Mouse (Mus musculus) olfactory bulb, adult 2 months (tissue): ENCODE results near the gene St6galnac4.

ENCODE experiments used
- CTCF ChIP-seq: fragments of 200-500 bp; IDR thresholded peaks from 2 replicates; pipeline ENCODE4 v1.5.1; 2012; ENCODE audit warnings: low read depth, mild to moderate bottlenecking, low read length, moderate library complexity; ENCODE audit not compliant: insufficient read depth
- POLR2A ChIP-seq: fragments of 200-500 bp; IDR thresholded peaks from 2 replicates; pipeline ENCODE4 v1.6.1; 2012; ENCODE audit warnings: mild to moderate bottlenecking, low read depth, low read length, moderate library complexity; ENCODE audit not compliant: insufficient read depth

DNA sequence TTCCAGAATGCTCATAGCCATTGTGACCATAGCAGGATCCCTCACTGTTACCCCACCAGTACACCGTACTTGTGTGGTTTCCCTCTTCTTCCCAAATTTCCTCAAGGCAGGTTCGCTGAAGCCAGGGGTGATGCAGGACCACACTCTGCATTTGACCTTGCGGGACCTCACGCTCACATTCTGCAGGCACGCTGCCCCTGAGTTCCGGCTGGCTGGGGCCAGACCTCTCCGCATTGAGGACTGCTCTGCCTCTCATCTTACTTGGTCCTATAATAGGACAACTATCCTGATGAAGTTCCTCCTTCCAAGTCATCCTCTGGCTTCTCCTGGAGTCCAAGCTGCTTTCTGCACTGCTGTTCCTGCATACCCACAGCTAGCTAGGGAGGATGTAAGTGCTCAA, 49.7 kb downstream of the St6galnac4 start:
- TF ChIP-seq CTCF = no peak
- TF ChIP-seq POLR2A = no peak
